Mouse (Mus musculus) CH12.LX (cell line): ENCODE data around the gene Frmd5. TPM values are rescaled to one million over a fixed set of nuclear protein-coding genes. Genes with fewer than 3 reads are reported as not detected.

Source experiments
- DNase-seq: peaks from one replicate; pipeline ENCODE4 v3.0.0-alpha.2; 2013; ENCODE audit errors: extremely low read depth
- H3K27ac ChIP-seq: 2 replicates; pipeline ENCODE4 v1.5.1; 2012; ENCODE audit warnings: low read depth, mild to moderate bottlenecking, control low read depth, moderate library complexity; ENCODE audit not compliant: insufficient read depth
- H3K27me3 ChIP-seq: replicated peaks from 2 replicates; pipeline ENCODE3; 2012; ENCODE audit warnings: inconsistent platforms
- H3K36me3 ChIP-seq, 2 experiments: replicated peaks in 1 of 2; 2 replicates each; pipeline versions ENCODE3 to v1.6.1; 2012; ENCODE audit warnings: inconsistent platforms in 1 of 2, low read length in 1 of 2, mild to moderate bottlenecking in 1 of 2, mixed read lengths in 1 of 2, moderate library complexity in 1 of 2; ENCODE audit not compliant: control insufficient read depth in 1 of 2, insufficient read depth in 1 of 2
- H3K4me1 ChIP-seq, 2 experiments: 2 replicates each; pipeline ENCODE4 v1.6.1; 2012; ENCODE audit warnings: inconsistent platforms in 1 of 2, moderate library complexity in 1 of 2; ENCODE audit not compliant: insufficient read depth in 2 of 2, control insufficient read depth in 1 of 2
- H3K4me2 ChIP-seq: 2 replicates; pipeline ENCODE4 v1.6.1; 2012; ENCODE audit warnings: low read depth, mild to moderate bottlenecking, control low read depth; ENCODE audit not compliant: poor library complexity, insufficient read depth, severe bottlenecking
- H3K4me3 ChIP-seq, 3 experiments: fragments of 150-350 bp in 1 of 3; sonication (generic) in 1 of 3; replicated peaks in 1 of 3; 2 replicates each; pipeline versions ENCODE3 to v1.5.1; 2011 to 2012; ENCODE audit warnings: low read depth in 2 of 3, low read length in 2 of 3, mild to moderate bottlenecking in 2 of 3, moderate library complexity in 2 of 3, control low read depth in 1 of 3, improper control_type of control experiment in 1 of 3, inconsistent platforms in 1 of 3, mixed read lengths in 1 of 3; ENCODE audit not compliant: poor library complexity in 1 of 3
- H3K79me2 ChIP-seq: replicated peaks from 2 replicates; pipeline ENCODE4 v1.6.1; 2012; ENCODE audit warnings: mild to moderate bottlenecking, moderate library complexity; ENCODE audit not compliant: control insufficient read depth, poor library complexity, insufficient read depth, severe bottlenecking; ENCODE audit errors: extremely low read depth
- H3K9ac ChIP-seq: 2 replicates; pipeline ENCODE4 v1.6.1; 2012; ENCODE audit warnings: low read depth, mild to moderate bottlenecking, control low read depth, moderate library complexity; ENCODE audit not compliant: insufficient read depth
- H3K9me3 ChIP-seq: replicated peaks from 2 replicates; pipeline ENCODE3; 2012; ENCODE audit warnings: low read length, inconsistent platforms, mixed read lengths
- BHLHE40 ChIP-seq: IDR thresholded peaks from 2 replicates; pipeline ENCODE4 v1.6.1; 2011; ENCODE audit warnings: mild to moderate bottlenecking, low read depth, low read length, improper control_type of control experiment
- CHD1 ChIP-seq: IDR thresholded peaks from 2 replicates; pipeline ENCODE4 v1.6.1; 2012; ENCODE audit warnings: low read depth, low read length, improper control_type of control experiment, inconsistent platforms
- CHD2 ChIP-seq: IDR thresholded peaks from 2 replicates; pipeline ENCODE4 v1.6.1; 2011; ENCODE audit warnings: low read length, improper control_type of control experiment
- CTCF ChIP-seq, 2 experiments: IDR thresholded peaks in 1 of 2; conservative IDR thresholded peaks in 1 of 2; 2 replicates each; pipeline ENCODE4 v1.5.1; 2011 to 2012; ENCODE audit warnings: low read depth in 2 of 2, low read length in 2 of 2, improper control_type of control experiment in 1 of 2, inconsistent platforms in 1 of 2, mild to moderate bottlenecking in 1 of 2, moderate library complexity in 1 of 2
- ELF1 ChIP-seq: IDR thresholded peaks from 2 replicates; pipeline ENCODE4 v1.6.1; 2014; ENCODE audit warnings: low read depth, mild to moderate bottlenecking, inconsistent platforms, low read length, improper control_type of control experiment
- ETS1 ChIP-seq: conservative IDR thresholded peaks from 2 replicates; pipeline ENCODE4 v1.6.1; 2012; ENCODE audit warnings: low read depth, mild to moderate bottlenecking, inconsistent platforms, low read length, improper control_type of control experiment, moderate library complexity
- GABPA ChIP-seq: IDR thresholded peaks from 2 replicates; pipeline ENCODE4 v1.6.1; 2012; ENCODE audit warnings: low read depth, low read length, improper control_type of control experiment, inconsistent platforms; ENCODE audit not compliant: insufficient replicate concordance
- IRF4 ChIP-seq: IDR thresholded peaks from 2 replicates; pipeline ENCODE4 v1.6.1; 2014; ENCODE audit warnings: low read depth, mild to moderate bottlenecking, inconsistent platforms, low read length, improper control_type of control experiment
- JUN ChIP-seq: IDR thresholded peaks from 2 replicates; pipeline ENCODE4 v1.6.1; 2011; ENCODE audit warnings: low read depth, mild to moderate bottlenecking, low read length, improper control_type of control experiment, moderate library complexity; ENCODE audit not compliant: insufficient read depth
- JUND ChIP-seq: conservative IDR thresholded peaks from 2 replicates; pipeline ENCODE4 v1.6.1; 2011; ENCODE audit warnings: low read depth, low read length, improper control_type of control experiment
- KAT2A ChIP-seq: IDR thresholded peaks from 2 replicates; pipeline ENCODE4 v1.6.1; 2012; ENCODE audit warnings: low read length, improper control_type of control experiment, inconsistent platforms; ENCODE audit not compliant: insufficient replicate concordance
- MEF2A ChIP-seq: IDR thresholded peaks from 2 replicates; pipeline ENCODE4 v1.6.1; 2014; ENCODE audit warnings: low read depth, mild to moderate bottlenecking, inconsistent platforms, low read length, improper control_type of control experiment, borderline replicate concordance
- MXI1 ChIP-seq: IDR thresholded peaks from 2 replicates; pipeline ENCODE4 v1.6.1; 2011; ENCODE audit warnings: mild to moderate bottlenecking, low read depth, low read length, improper control_type of control experiment
- NELFE ChIP-seq: IDR thresholded peaks from 2 replicates; pipeline ENCODE4 v1.6.1; 2011; ENCODE audit warnings: low read depth, low read length, improper control_type of control experiment
- NRF1 ChIP-seq: IDR thresholded peaks from 2 replicates; pipeline ENCODE4 v1.6.1; 2014; ENCODE audit warnings: low read depth, mild to moderate bottlenecking, inconsistent platforms, low read length, improper control_type of control experiment, moderate library complexity
- POLR2AphosphoS2 ChIP-seq: IDR thresholded peaks from 2 replicates; pipeline ENCODE4 v1.6.1; 2011; ENCODE audit warnings: low read depth, low read length, improper control_type of control experiment
- RAD21 ChIP-seq: IDR thresholded peaks from 2 replicates; pipeline ENCODE4 v1.6.1; 2011; ENCODE audit warnings: low read depth, mild to moderate bottlenecking, low read length, improper control_type of control experiment, moderate library complexity
- RCOR1 ChIP-seq: conservative IDR thresholded peaks from 2 replicates; pipeline ENCODE4 v1.6.1; 2012; ENCODE audit warnings: low read depth, mild to moderate bottlenecking, inconsistent platforms, low read length, improper control_type of control experiment
- SIN3A ChIP-seq: IDR thresholded peaks from 2 replicates; pipeline ENCODE4 v1.6.1; 2012; ENCODE audit warnings: low read length, improper control_type of control experiment, inconsistent platforms
- TBP ChIP-seq: conservative IDR thresholded peaks from 2 replicates; pipeline ENCODE4 v1.6.1; 2011; ENCODE audit warnings: low read depth, low read length, improper control_type of control experiment
- ZKSCAN1 ChIP-seq: IDR thresholded peaks from 2 replicates; pipeline ENCODE4 v1.6.1; 2012; ENCODE audit warnings: low read depth, inconsistent platforms, low read length, improper control_type of control experiment, borderline replicate concordance
- dilution Hi-C: fragments of 300-500 bp; cut with MboI; formaldehyde crosslinking; loops from 2 replicates; pipeline ENCODE4 v1.14.3; 2020; ENCODE audit warnings: low sequenced_read_pairs; ENCODE audit not compliant: extremely low pct_unique_long_range_greater_than_20kb, extremely low pct_ligation_motif_present
- in situ Hi-C: fragments of 300-500 bp; cut with MboI; formaldehyde crosslinking; loops from 3 replicates; pipeline ENCODE4 v1.14.3; 2019; ENCODE audit warnings: low sequenced_read_pairs, low pct_ligation_motif_present, low pct_unique_long_range_greater_than_20kb, mixed read lengths
- polyA plus RNA-seq: library from polyadenylated mRNA; unstranded; fragments of >175 nt; gene quantifications from 2 replicates; pipeline ENCODE4 v1.2.1, GENCODE M21; 2012; ENCODE audit warnings: low read depth; ENCODE audit not compliant: insufficient read length
- total RNA-seq, 2 experiments: library from RNA; depleted of rRNA; stranded (reverse); fragments of 300-350 nt in 1 of 2; fragments of >200 nt in 1 of 2; gene quantifications; 2 replicates each; pipeline ENCODE4 v1.2.3; 2012 to 2014

Gene Frmd5
- total and polyA plus RNA-seq, 3 experiments: 1.9 to 3.5 (median 3.2) TPM

- TF ChIP-seq CHD2 (no peak), MEF2A (no peak), JUND (no peak), RAD21 (no peak), SIN3A (no peak), NRF1 (no peak), BHLHE40 (no peak), ZKSCAN1 (no peak), IRF4 (no peak), JUN (no peak), KAT2A (no peak), TBP (no peak), ELF1 (no peak), MXI1 (no peak), NELFE (no peak), POLR2AphosphoS2 (no peak), ETS1 (no peak), CTCF (conservative IDR thresholded peaks at IDR 0.05 in 1 of 2, IDR thresholded peaks at IDR 0.05 in 1 of 2; ENCODE audit: low read depth in 2 of 2, low read length in 2 of 2) (no peak), GABPA (no peak)
- no peaks in the 10 kb centered on the region for H3K27me3 ChIP-seq
- in situ Hi-C loops (no loop called here), dilution Hi-C loops (no loop called here)
- H3K9me3 ChIP-seq: no peaks in the 10 kb centered on the region
- no peak overlapping the region for H3K4me2 ChIP-seq
- no peaks in the 10 kb centered on the region for H3K79me2 ChIP-seq
- H3K27ac ChIP-seq: no peak overlapping the region
- DNase-seq: no peak
- no peaks in the 10 kb centered on the region for H3K36me3 ChIP-seq
- peaks cover 0 to 6% of the 10 kb centered on the region in 2 experiments; a peak in 1 of 4 replicates for H3K4me1 ChIP-seq
- H3K9ac ChIP-seq: no peak overlapping the region
- H3K4me3 ChIP-seq: no peak overlapping the region
These were observed 45.2 kb upstream of the Frmd5 start for GRCm38 (mm10) chr2:121852045-121852444.

- no peak for DNase-seq
- TF ChIP-seq JUND: no peak
- no peak for TF ChIP-seq RCOR1
- no peak for TF ChIP-seq BHLHE40
- no peak for TF ChIP-seq ELF1
- no peak for TF ChIP-seq GABPA
- TF ChIP-seq CHD1: no peak
- H3K9me3 ChIP-seq: no peaks in the 10 kb centered on the region
- H3K79me2 ChIP-seq: no peaks in the 10 kb centered on the region
- H3K4me3 ChIP-seq: no peak overlapping the region
- no peak overlapping the region for H3K27ac ChIP-seq
- H3K36me3 ChIP-seq: no peaks in the 10 kb centered on the region
- no peaks in the 10 kb centered on the region for H3K27me3 ChIP-seq
- 0 out of 4 replicates have a peak, but pooled peaks cover 0 to 3% of the 10 kb centered on the region in 2 experiments for H3K4me1 ChIP-seq
- H3K9ac ChIP-seq: no peak overlapping the region
- H3K4me2 ChIP-seq: no peak overlapping the region; the same call in 1 of the 2 replicates
- dilution Hi-C loops (no loop called here), in situ Hi-C loops (no loop called here)
These were observed 39.2 kb upstream of the Frmd5 start for GRCm38 (mm10) chr2:121846050-121846449.
